ENCODE assay signal across 8 mouse cellular contexts in genomic region chr16:17727179-17727861, GRCm38 (mm10). TPM values are rescaled to one million over a fixed set of nuclear protein-coding genes. Genes with fewer than 3 reads are reported as not detected.
DNase-seq lines count a peak whose midpoint lies in the region; ATAC-seq lines count a peak whose summit lies in the region.

No protein-coding gene starts in this region.

- no peak overlapping the region for H3K9ac ChIP-seq in kidney, embryonic 15.5 days

- H3K9me3 ChIP-seq in kidney, embryonic 15.5 days (replicated peaks): no peaks in the 10 kb centered on the region

- WGBS in kidney, embryonic 15.5 days: 19% methylated on average over 5 of the region's 5 CpGs
- WGBS in macrophage (ENCODE audit: missing documents): 20% methylated on average over 5 of the region's 5 CpGs

- 0 out of 2 replicates have a peak, but pooled peaks have one; percentile 34 for ATAC-seq in kidney, embryonic 15.5 days (replicated peaks; ENCODE audit: low FRiP score)

- no peak overlapping the region for H3K4me3 ChIP-seq in kidney, embryonic 15.5 days (replicated peaks)
- no peak overlapping the region for H3K4me3 ChIP-seq in macrophage (ENCODE audit: inconsistent target)

- peaks cover 8% of the 10 kb centered on the region; the same call in 1 of the 2 replicates for H3K4me1 ChIP-seq in kidney, embryonic 15.5 days

- peak overlapping the region; percentile 34 for H3K4me2 ChIP-seq in kidney, embryonic 15.5 days

- H3K79me2 ChIP-seq in macrophage (ENCODE audit: inconsistent target): peaks cover 4% of the 10 kb centered on the region

- no peak overlapping the region for H3K27ac ChIP-seq in kidney, embryonic 15.5 days
- peak overlapping the region; percentile 33 for H3K27ac ChIP-seq in macrophage

- H3K36me3 ChIP-seq in kidney, embryonic 15.5 days: no peaks in the 10 kb centered on the region
- H3K36me3 ChIP-seq in macrophage (ENCODE audit: inconsistent target): no peaks in the 10 kb centered on the region

- DNase-seq in cerebellum, postnatal 10 days: peak; percentile 29
- no peak for DNase-seq in cerebellum, postnatal 25 days
- peak; percentile 63 to 72 for DNase-seq in B cell, adult 2 months
- DNase-seq in c-Kit-negative CD71-positive TER-119-positive erythroid progenitor cells, embryonic 14.5 days (ENCODE audit: low read depth, low spot score): peak; percentile 40
- peak; percentile 52 to 60 for DNase-seq in heart, adult 9 months (ENCODE audit: low spot score in 2 of 2)
- peak; percentile 18 to 47 for DNase-seq in thymus, adult 18-20 months

- H3K27me3 ChIP-seq in kidney, embryonic 15.5 days: no peaks in the 10 kb centered on the region

RNA-seq across cellular contexts. Expression of gene Med15, which starts 5.4 kb away (rescaled TPM):
- polyA plus RNA-seq in kidney, embryonic 15.5 days (2015; fragmentation: Nextera tagmentation; extraction: Ambion mirVana): 44.4 and 47.9 TPM in 2 replicates
- 100 to 1,000 TPM; 434 to 641 (median 506) TPM for total RNA-seq in macrophage (2018; cell fraction: chromatin; rRNA removed)
- total RNA-seq in macrophage (2018; cell fraction: cytosol; rRNA removed): 100 to 1,000 TPM in 4 of 26 experiments, 10 to 100 TPM in 22; 68.7 to 119 (median 91.8) TPM
- total RNA-seq in macrophage (2018; cell fraction: nucleus; rRNA removed): 100 to 1,000 TPM; 187 to 438 (median 262) TPM
- polyA plus RNA-seq in macrophage (2018): 71.7 to 97.8 TPM (median 80.8 TPM) in 3 replicates

RNA-seq across cellular contexts. Expression of gene Klhl22, which starts 32.1 kb away (rescaled TPM):
- polyA plus RNA-seq in kidney, embryonic 15.5 days (2015; fragmentation: Nextera tagmentation; extraction: Ambion mirVana): 65.1 and 71.4 TPM in 2 replicates
- 10 to 100 TPM in 16 of 26 experiments, 1 to 10 TPM in 10; 1.4 to 27.4 (median 11.4) TPM for total RNA-seq in macrophage (2018; cell fraction: chromatin; rRNA removed)
- total RNA-seq in macrophage (2018; cell fraction: cytosol; rRNA removed): 10 to 100 TPM in 6 of 26 experiments, 1 to 10 TPM in 20; 2.8 to 13.2 (median 8.3) TPM
- total RNA-seq in macrophage (2018; cell fraction: nucleus; rRNA removed): 10 to 100 TPM in 10 of 26 experiments, 1 to 10 TPM in 16; 1.6 to 15.5 (median 8.4) TPM
- 7.1 to 11.2 TPM (median 8.7 TPM) in 3 replicates for polyA plus RNA-seq in macrophage (2018)

Comparison
In these comparisons a context has a peak if more than half of its experiments do, and no peak if none do; other contexts are left out.
1. DNase-seq: peak in cerebellum, postnatal 10 days (2 of 2), B cell, adult 2 months (2 of 2), c-Kit-negative CD71-positive TER-119-positive erythroid progenitor cells, embryonic 14.5 days (single experiment), heart, adult 9 months (2 of 2) and thymus, adult 18-20 months (2 of 2); none in cerebellum, postnatal 25 days (0 of 2).